ENCODE assay signal across 8 mouse cellular contexts in the genomic region with DNA sequence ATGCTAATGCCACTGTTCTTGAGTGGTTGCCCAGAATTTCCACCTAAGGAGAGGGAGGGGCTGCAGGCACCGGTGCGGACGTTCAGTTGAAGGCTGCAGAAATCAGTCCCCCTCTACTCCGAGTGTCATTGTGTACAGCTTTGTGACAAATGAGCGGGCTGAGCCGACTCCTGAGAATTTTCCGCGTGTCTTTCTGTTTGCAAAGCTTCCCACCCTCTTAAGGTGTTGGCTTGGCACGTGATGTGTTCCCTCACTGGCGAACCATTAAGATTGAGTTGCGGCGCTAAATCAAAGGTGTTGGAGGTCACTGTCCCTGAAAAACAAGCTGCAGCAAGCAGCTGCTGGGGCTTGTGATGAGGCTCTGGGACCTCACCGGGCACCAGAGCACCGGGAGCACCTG. TPM values are rescaled to one million over a fixed set of nuclear protein-coding genes. Genes with fewer than 3 reads are reported as not detected.
A peak's percentile ranks its signal among the peaks of the same experiment; 100 is the strongest.
DNase-seq lines count a peak whose midpoint lies in the region; ATAC-seq and TF ChIP-seq lines count a peak whose summit lies in the region.

No protein-coding gene starts in this region.

- H3K9me3 ChIP-seq in heart, embryonic 10.5 days: no peaks in the 10 kb centered on the region
- no peaks in the 10 kb centered on the region for H3K9me3 ChIP-seq in kidney, embryonic 16.5 days (ENCODE audit: low read length)
- H3K9me3 ChIP-seq in stomach, postnatal 0 days (ENCODE audit: control insufficient read depth, low read length): no peaks in the 10 kb centered on the region

- 8% methylated on average over 14 of the region's 14 CpGs for WGBS in heart, embryonic 10.5 days
- under 1% methylated on average over 14 of the region's 14 CpGs for WGBS in kidney, embryonic 16.5 days
- WGBS in stomach, postnatal 0 days: under 1% methylated on average over 14 of the region's 14 CpGs

- DNase-seq in ovary, postnatal 36 days (ENCODE audit: low spot score): peak; percentile 12
- DNase-seq in ovary, adult 18-20 months (ENCODE audit: low spot score): no peak
- peak; percentile 71 for DNase-seq in cerebellum, adult 8-10 months
- no peak for DNase-seq in heart, embryonic 10.5 days (ENCODE audit: low spot score)
- peak; percentile 32 for DNase-seq in lung, postnatal 10 days
- DNase-seq in stomach, postnatal 0 days (ENCODE audit: low spot score): peak; percentile 79
- no peak for DNase-seq in spleen, postnatal 10 days (ENCODE audit: low spot score in 2 of 2)

- no peak overlapping the region for H3K27ac ChIP-seq in heart, embryonic 10.5 days
- H3K27ac ChIP-seq in kidney, embryonic 16.5 days (ENCODE audit: low read length): no peak overlapping the region
- H3K27ac ChIP-seq in stomach, postnatal 0 days (replicated peaks): peak overlapping the region; percentile 91

- peak overlapping the region; percentile 62 for H3K9ac ChIP-seq in kidney, embryonic 16.5 days (replicated peaks; ENCODE audit: low read length)
- peak overlapping the region; percentile 61 for H3K9ac ChIP-seq in stomach, postnatal 0 days (ENCODE audit: low read length)

- H3K4me1 ChIP-seq in heart, embryonic 10.5 days: no peaks in the 10 kb centered on the region
- H3K4me1 ChIP-seq in kidney, embryonic 16.5 days (ENCODE audit: insufficient read depth, low read length): peaks cover 5% of the 10 kb centered on the region; the same call in 1 of the 2 replicates
- H3K4me1 ChIP-seq in stomach, postnatal 0 days (replicated peaks; ENCODE audit: control insufficient read depth, insufficient read depth): no peaks in the 10 kb centered on the region

- peak; percentile 57; the same call in 1 of the 2 replicates for ATAC-seq in kidney, embryonic 16.5 days (ENCODE audit: low FRiP score, low TSS enrichment)
- peak; percentile 85 for ATAC-seq in stomach, postnatal 0 days (ENCODE audit: low FRiP score, low TSS enrichment)

- TF ChIP-seq EP300 in stomach, postnatal 0 days (optimal IDR thresholded peaks at IDR 0.05): no peak

- no peak for TF ChIP-seq CTCF in stomach, postnatal 0 days (IDR thresholded peaks at IDR 0.05; ENCODE audit: low read depth)

- no peaks in the 10 kb centered on the region for H3K36me3 ChIP-seq in heart, embryonic 10.5 days
- H3K36me3 ChIP-seq in kidney, embryonic 16.5 days (ENCODE audit: insufficient read depth, low read length): no peaks in the 10 kb centered on the region
- H3K36me3 ChIP-seq in stomach, postnatal 0 days (ENCODE audit: control insufficient read depth, insufficient read depth, low read length): no peaks in the 10 kb centered on the region

- H3K4me2 ChIP-seq in kidney, embryonic 16.5 days (replicated peaks; ENCODE audit: low read depth, low read length): peak overlapping the region; percentile 72
- H3K4me2 ChIP-seq in stomach, postnatal 0 days (replicated peaks; ENCODE audit: low read depth): peak overlapping the region; percentile 64

- peak overlapping the region; percentile 61 for H3K4me3 ChIP-seq in heart, embryonic 10.5 days
- H3K4me3 ChIP-seq in kidney, embryonic 16.5 days (ENCODE audit: low read length): peak overlapping the region; percentile 47
- peak overlapping the region; percentile 51 for H3K4me3 ChIP-seq in stomach, postnatal 0 days (ENCODE audit: low read depth, low read length)

- 0 out of 2 replicates have a peak, but pooled peaks cover 6% of the 10 kb centered on the region for H3K27me3 ChIP-seq in heart, embryonic 10.5 days (ENCODE audit: insufficient read depth, poor library complexity, severe bottlenecking)
- no peaks in the 10 kb centered on the region; the same call in 1 of the 2 replicates for H3K27me3 ChIP-seq in kidney, embryonic 16.5 days (ENCODE audit: insufficient read depth, low read length)
- no peaks in the 10 kb centered on the region for H3K27me3 ChIP-seq in stomach, postnatal 0 days (ENCODE audit: control insufficient read depth, insufficient read depth, low read length)

RNA-seq across cellular contexts. Expression of a gene that starts 39.5 kb away (rescaled TPM):
- polyA plus RNA-seq in heart, embryonic 10.5 days (2016; fragmentation: Nextera tagmentation; extraction: Ambion mirVana): 0.31 and 0.65 TPM in 2 replicates
- polyA plus RNA-seq in kidney, embryonic 16.5 days (2015; fragmentation: Nextera tagmentation; extraction: Ambion mirVana): 2.2 and 3.3 TPM in 2 replicates
- polyA plus RNA-seq in stomach, postnatal 0 days (2015; fragmentation: Nextera tagmentation; extraction: Ambion mirVana): 5.4 and 6.5 TPM in 2 replicates

RNA-seq across cellular contexts. Expression of a gene that starts 42.9 kb away (rescaled TPM):
- 17.5 and 18.1 TPM in 2 replicates for polyA plus RNA-seq in heart, embryonic 10.5 days (2016; fragmentation: Nextera tagmentation; extraction: Ambion mirVana)
- polyA plus RNA-seq in kidney, embryonic 16.5 days (2015; fragmentation: Nextera tagmentation; extraction: Ambion mirVana): 30.4 and 34.1 TPM in 2 replicates
- 17.1 and 18.0 TPM in 2 replicates for polyA plus RNA-seq in stomach, postnatal 0 days (2015; fragmentation: Nextera tagmentation; extraction: Ambion mirVana)

Comparison
In these comparisons a context has a peak if more than half of its experiments do, and no peak if none do; other contexts are left out.
1. DNase-seq: peak in ovary, postnatal 36 days (single experiment), cerebellum, adult 8-10 months (single experiment), lung, postnatal 10 days (single experiment) and stomach, postnatal 0 days (single experiment); none in ovary, adult 18-20 months (single experiment), heart, embryonic 10.5 days (single experiment) and spleen, postnatal 10 days (0 of 2).
2. Peak in every context shown above with its lines, with median percentiles within 50 percentile points of each other: H3K4me3 ChIP-seq.